In the genomic region with DNA sequence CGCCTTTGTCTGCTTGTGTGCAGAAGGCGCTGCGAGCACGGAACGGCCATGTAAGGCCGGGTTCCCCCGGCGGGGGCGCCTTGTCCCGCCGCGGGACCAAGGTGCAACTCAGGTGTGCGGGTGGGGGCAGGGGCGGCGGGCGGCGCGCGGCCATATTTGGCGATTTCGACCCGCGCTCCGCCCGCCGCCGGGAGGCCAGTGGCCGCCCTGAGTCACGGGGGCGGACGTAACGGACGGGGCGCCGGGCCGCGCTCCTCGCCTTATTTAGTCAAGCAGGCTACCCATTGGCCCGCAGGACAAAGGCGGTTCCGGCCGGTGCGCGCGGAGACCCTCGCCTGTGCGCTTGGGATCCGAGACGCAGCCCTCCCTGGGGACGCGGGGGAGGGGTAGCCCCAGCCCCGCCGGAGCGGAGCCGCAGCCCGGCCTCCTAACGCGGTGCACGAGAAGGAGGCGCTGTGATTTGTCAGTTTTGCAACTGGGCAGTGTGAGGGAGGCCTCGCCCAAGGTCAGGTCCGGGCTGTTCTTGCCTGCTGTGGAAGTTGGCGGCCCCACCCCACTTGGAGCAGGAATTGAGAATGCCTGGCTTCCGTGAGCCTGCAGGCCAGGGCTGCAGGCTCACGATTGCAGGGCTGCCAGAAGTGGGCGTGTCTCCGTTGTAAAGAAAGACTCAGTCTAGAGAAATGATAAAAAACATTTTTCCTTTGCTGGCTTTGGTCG, we compare ENCODE assay signal across 8 mouse cellular contexts. TPM values are rescaled to one million over a fixed set of nuclear protein-coding genes. Genes with fewer than 3 reads are reported as not detected.
DNase-seq lines count a peak whose midpoint lies in the region; ATAC-seq and TF ChIP-seq lines count a peak whose summit lies in the region.

No protein-coding gene starts in this region.

- peak overlapping the region; percentile 85 for H3K4me3 ChIP-seq in hindbrain, embryonic 16.5 days (ENCODE audit: low read length)
- H3K4me3 ChIP-seq in megakaryocyte, embryonic 14.5 days (replicated peaks) = peak overlapping the region; percentile 98

- peaks cover 4% of the 10 kb centered on the region; the same call in 1 of the 2 replicates for H3K36me3 ChIP-seq in hindbrain, embryonic 16.5 days (ENCODE audit: control insufficient read depth, insufficient read depth, low read length)
- peaks cover 35% of the 10 kb centered on the region for H3K36me3 ChIP-seq in megakaryocyte, embryonic 14.5 days (replicated peaks; ENCODE audit: low read length)

- peak overlapping the region; percentile 100 for H3K27ac ChIP-seq in hindbrain, embryonic 16.5 days (ENCODE audit: low read depth, low read length)

- H3K9me3 ChIP-seq in hindbrain, embryonic 16.5 days (ENCODE audit: control insufficient read depth, low read length) = no peaks in the 10 kb centered on the region
- H3K9me3 ChIP-seq in megakaryocyte, embryonic 14.5 days = no peaks in the 10 kb centered on the region

- CTCF ChIA-PET in Patski (lab: Charles Lee) = interaction anchor here (1.3 kb wide), 1 partner anchor 42 kb away, joined by 4 read pairs; no protein-coding TSS in a partner anchor

- peak; percentile 58 for ATAC-seq in Patski
- ATAC-seq in hindbrain, embryonic 16.5 days = peak; percentile 73

- H3K27me3 ChIP-seq in Patski = no peaks in the 10 kb centered on the region
- no peaks in the 10 kb centered on the region for H3K27me3 ChIP-seq in hindbrain, embryonic 16.5 days (replicated peaks; ENCODE audit: control insufficient read depth, insufficient read depth, low read length)
- H3K27me3 ChIP-seq in megakaryocyte, embryonic 14.5 days (replicated peaks) = no peaks in the 10 kb centered on the region

- no peak for DNase-seq in Patski (ENCODE audit: low read depth, low spot score)
- DNase-seq in cerebellum, postnatal 14 days = peak; percentile 83 to 85
- peak; percentile 95 for DNase-seq in gastrocnemius, adult 18-20 months (ENCODE audit: low spot score)
- DNase-seq in left cerebral cortex, adult 8-10 months (ENCODE audit: low spot score in 2 of 2) = peak; percentile 55 to 78
- DNase-seq in right cerebral cortex, postnatal 10 days (ENCODE audit: low spot score in 2 of 2) = peak; percentile 85 to 89
- DNase-seq in urinary bladder, postnatal 4 days (ENCODE audit: low spot score in 2 of 2) = peak; percentile 90 to 92

- POLR2A ChIA-PET in Patski (lab: Charles Lee) = interaction anchor here (0.8 kb wide), 1 partner anchor 38 kb away, joined by 3 read pairs; no protein-coding TSS in a partner anchor

- H3K4me1 ChIP-seq in hindbrain, embryonic 16.5 days (ENCODE audit: control insufficient read depth, insufficient read depth, low read depth, low read length) = peaks cover 29% of the 10 kb centered on the region
- H3K4me1 ChIP-seq in megakaryocyte, embryonic 14.5 days = peaks cover 65% of the 10 kb centered on the region

- peak overlapping the region; percentile 95 for H3K4me2 ChIP-seq in hindbrain, embryonic 16.5 days (ENCODE audit: low read length)

- peak overlapping the region; percentile 98 for H3K9ac ChIP-seq in hindbrain, embryonic 16.5 days (ENCODE audit: low read depth, low read length)

- no peak for TF ChIP-seq CTCF in Patski (IDR thresholded peaks at IDR 0.05)

- WGBS in hindbrain, embryonic 16.5 days = 0% methylated on average over 48 of the region's 68 CpGs

- in situ Hi-C loops in Patski (cut with MboI; ENCODE audit: low pct_unique_long_range_greater_than_20kb) = loop anchor here (5.0 kb wide), 1 partner anchor 38 kb away; no protein-coding TSS in a partner anchor

RNA-seq across cellular contexts. Expression of gene Actg1, which starts 1.8 kb away (rescaled TPM):
- polyA plus RNA-seq in Patski (2021) = 2,862 TPM
- total RNA-seq in gastrocnemius, adult 18-20 months (2021) = 100 to 1,000 TPM; 158 to 253 TPM
- 4,199 and 4,222 TPM in 2 replicates for polyA plus RNA-seq in hindbrain, embryonic 16.5 days (2015; fragmentation: Nextera tagmentation; extraction: Ambion mirVana)
- total RNA-seq in left cerebral cortex, adult 8-10 months (2022) = 1,000 to 10,000 TPM; 1,267 to 1,347 (median 1,329) TPM
- polyA plus RNA-seq in megakaryocyte, embryonic 14.5 days (2012; ENCODE audit: insufficient read depth, low replicate concordance) = 2,399 and 2,630 TPM in 2 replicates

RNA-seq across cellular contexts. Expression of gene Fscn2, which starts 11.2 kb away (rescaled TPM):
- 0.23 TPM for polyA plus RNA-seq in Patski (2021)
- under 1 TPM; 0.39 to 0.52 TPM for total RNA-seq in gastrocnemius, adult 18-20 months (2021)
- polyA plus RNA-seq in hindbrain, embryonic 16.5 days (2015; fragmentation: Nextera tagmentation; extraction: Ambion mirVana) = 0.66 and 1.6 TPM in 2 replicates
- 1 to 10 TPM in 1 of 4 experiments, under 1 TPM in 1, not detected in 2; 0.37 to 1.2 TPM for total RNA-seq in left cerebral cortex, adult 8-10 months (2022)
- polyA plus RNA-seq in megakaryocyte, embryonic 14.5 days (2012; ENCODE audit: insufficient read depth, low replicate concordance) = 1.7 and 3.0 TPM in 2 replicates

RNA-seq across cellular contexts. Expression of gene Faap100, which starts 28.4 kb away (rescaled TPM):
- 15.1 TPM for polyA plus RNA-seq in Patski (2021)
- total RNA-seq in gastrocnemius, adult 18-20 months (2021) = 10 to 100 TPM in 1 of 2 experiments, 1 to 10 TPM in 1; 8.3 to 19.3 TPM
- 103 and 109 TPM in 2 replicates for polyA plus RNA-seq in hindbrain, embryonic 16.5 days (2015; fragmentation: Nextera tagmentation; extraction: Ambion mirVana)
- total RNA-seq in left cerebral cortex, adult 8-10 months (2022) = 10 to 100 TPM; 14.0 to 17.2 (median 14.9) TPM
- polyA plus RNA-seq in megakaryocyte, embryonic 14.5 days (2012; ENCODE audit: insufficient read depth, low replicate concordance) = 12.4 and 19.3 TPM in 2 replicates
